Mouse (Mus musculus): Measurements from ENCODE around the gene Secisbp2.

Gene Secisbp2

GRCm38 (mm10) chr13:51679332-51679731 lies 27.8 kb downstream of the Secisbp2 start:
- in situ Hi-C loops (cut with MboI, MseI): no loop called here

- in situ Hi-C loops (cut with MboI, MseI): loop anchor here in 1 of 2 experiments (10.0 kb wide), 1 partner anchor 544 kb away; no protein-coding TSS in a partner anchor
These were observed 29.6 kb downstream of the Secisbp2 start for GRCm38 (mm10) chr13:51681076-51681475.

- in situ Hi-C loops (cut with MboI, MseI): loop anchor here in 1 of 2 experiments (10.0 kb wide), 1 partner anchor 543 kb away; no protein-coding TSS in a partner anchor
These were observed 30.1 kb downstream of the Secisbp2 start for GRCm38 (mm10) chr13:51681634-51682033.

GRCm38 (mm10) chr13:51685290-51685966 lies 33.9 kb downstream of the Secisbp2 start:
- in situ Hi-C loops (cut with MboI, MseI): loop anchor here in 1 of 2 experiments (5.0 to 10.0 kb wide), 2 partner anchors 539 to 782 kb away; no protein-coding TSS in a partner anchor

DNA sequence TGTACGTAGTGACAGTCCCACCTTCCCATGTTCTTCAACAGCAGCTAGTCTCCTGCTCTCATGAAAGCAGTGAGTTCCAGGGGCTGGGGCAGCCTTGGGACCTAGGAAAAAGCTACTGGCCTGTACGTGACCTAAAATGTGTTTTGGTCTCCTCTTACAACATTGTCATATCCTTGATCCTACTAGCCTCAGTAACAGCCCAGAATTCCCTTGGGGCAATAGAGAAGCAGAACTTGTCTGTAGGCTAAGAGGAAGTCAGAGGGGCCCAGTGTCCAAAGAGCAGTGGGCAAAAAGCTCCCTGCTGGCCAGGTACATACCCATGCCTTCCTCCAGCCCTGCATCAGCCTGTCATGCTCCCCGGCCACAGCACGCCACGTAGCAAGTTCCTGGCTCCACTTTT lies 35.5 kb downstream of the Secisbp2 start:
- in situ Hi-C loops (cut with MboI, MseI): loop anchor here in 1 of 2 experiments (5.0 to 10.0 kb wide), 2 partner anchors 538 to 780 kb away; no protein-coding TSS in a partner anchor

DNA sequence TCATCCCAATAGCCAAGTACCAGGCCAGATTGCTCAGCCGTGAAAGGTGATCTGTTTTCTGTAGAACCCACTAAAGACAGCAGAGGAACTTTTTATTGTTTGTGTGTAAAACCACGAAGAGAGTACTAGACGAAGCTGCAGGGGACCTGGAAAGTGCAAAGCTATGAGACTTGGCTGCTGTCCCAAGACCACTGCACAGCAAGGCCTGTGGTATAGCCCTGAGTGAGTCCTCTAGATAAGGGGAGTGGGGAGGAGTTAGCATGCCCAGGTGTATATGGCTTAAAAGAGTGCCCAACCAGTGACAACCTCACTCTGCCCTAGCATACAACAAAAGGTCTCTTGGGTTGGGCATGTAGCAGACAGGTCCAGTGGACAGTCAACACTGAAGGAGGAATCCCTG lies 37.2 kb downstream of the Secisbp2 start:
- in situ Hi-C loops (cut with MboI, MseI): loop anchor here in 1 of 2 experiments (5.0 to 10.0 kb wide), 2 partner anchors 536 to 779 kb away; no protein-coding TSS in a partner anchor

DNA sequence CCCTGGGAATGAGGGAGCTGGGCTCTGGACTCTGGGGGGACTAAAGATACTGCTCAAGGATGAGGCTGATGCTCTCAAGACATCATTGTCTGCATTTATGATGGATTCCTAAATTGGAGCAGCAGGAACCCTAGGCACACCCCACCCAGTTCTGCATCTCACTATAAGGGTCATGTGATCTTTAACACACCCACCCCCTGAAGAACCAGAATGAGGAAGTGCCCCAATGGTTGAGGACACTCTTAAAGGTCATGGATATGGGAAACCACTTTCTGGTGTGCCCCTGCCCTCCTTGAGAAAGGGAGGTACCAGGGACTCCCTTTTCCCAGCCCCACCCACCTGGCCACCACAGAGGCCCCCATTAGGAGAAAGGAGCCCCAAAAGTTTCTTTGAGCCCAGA lies 45.0 kb downstream of the Secisbp2 start:
- in situ Hi-C loops (cut with MboI, MseI): no loop called here

GRCm38 (mm10) chr13:51697455-51697854 lies 46.0 kb downstream of the Secisbp2 start:
- in situ Hi-C loops (cut with MboI, MseI): no loop called here

GRCm38 (mm10) chr13:51697897-51698296 lies 46.4 kb downstream of the Secisbp2 start:
- in situ Hi-C loops (cut with MboI, MseI): no loop called here

- in situ Hi-C loops (cut with MboI, MseI): no loop called here
These were observed 46.8 kb downstream of the Secisbp2 start for GRCm38 (mm10) chr13:51698318-51698717.

- in situ Hi-C loops (cut with MboI, MseI): no loop called here
These were observed 52.4 kb downstream of the Secisbp2 start for GRCm38 (mm10) chr13:51703893-51704292.

GRCm38 (mm10) chr13:51705882-51706854 lies 54.7 kb downstream of the Secisbp2 start:
- in situ Hi-C loops (cut with MboI, MseI): no loop called here

GRCm38 (mm10) chr13:51710738-51711137 lies 59.2 kb downstream of the Secisbp2 start:
- in situ Hi-C loops (cut with MboI, MseI): no loop called here

DNA sequence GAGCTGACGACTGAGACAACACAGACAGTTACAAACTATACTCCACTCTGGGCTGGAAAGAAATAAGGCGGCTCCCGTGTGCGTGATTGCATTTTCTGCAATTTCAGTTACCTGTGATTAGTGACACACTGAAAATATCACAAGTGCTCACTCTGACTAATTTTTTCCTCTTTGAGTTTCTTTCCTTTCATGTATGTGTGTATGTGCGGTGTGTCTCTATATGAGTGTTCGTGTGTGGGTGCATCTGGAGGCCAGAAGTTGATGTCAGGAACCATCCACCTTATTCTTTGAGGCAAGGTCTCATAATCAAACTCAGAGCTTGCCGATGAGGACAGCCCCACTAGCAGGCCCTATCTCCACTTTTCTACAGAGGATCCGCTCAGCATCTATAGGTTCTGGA lies 60.5 kb downstream of the Secisbp2 start:
- in situ Hi-C loops (cut with MboI, MseI): no loop called here

DNA sequence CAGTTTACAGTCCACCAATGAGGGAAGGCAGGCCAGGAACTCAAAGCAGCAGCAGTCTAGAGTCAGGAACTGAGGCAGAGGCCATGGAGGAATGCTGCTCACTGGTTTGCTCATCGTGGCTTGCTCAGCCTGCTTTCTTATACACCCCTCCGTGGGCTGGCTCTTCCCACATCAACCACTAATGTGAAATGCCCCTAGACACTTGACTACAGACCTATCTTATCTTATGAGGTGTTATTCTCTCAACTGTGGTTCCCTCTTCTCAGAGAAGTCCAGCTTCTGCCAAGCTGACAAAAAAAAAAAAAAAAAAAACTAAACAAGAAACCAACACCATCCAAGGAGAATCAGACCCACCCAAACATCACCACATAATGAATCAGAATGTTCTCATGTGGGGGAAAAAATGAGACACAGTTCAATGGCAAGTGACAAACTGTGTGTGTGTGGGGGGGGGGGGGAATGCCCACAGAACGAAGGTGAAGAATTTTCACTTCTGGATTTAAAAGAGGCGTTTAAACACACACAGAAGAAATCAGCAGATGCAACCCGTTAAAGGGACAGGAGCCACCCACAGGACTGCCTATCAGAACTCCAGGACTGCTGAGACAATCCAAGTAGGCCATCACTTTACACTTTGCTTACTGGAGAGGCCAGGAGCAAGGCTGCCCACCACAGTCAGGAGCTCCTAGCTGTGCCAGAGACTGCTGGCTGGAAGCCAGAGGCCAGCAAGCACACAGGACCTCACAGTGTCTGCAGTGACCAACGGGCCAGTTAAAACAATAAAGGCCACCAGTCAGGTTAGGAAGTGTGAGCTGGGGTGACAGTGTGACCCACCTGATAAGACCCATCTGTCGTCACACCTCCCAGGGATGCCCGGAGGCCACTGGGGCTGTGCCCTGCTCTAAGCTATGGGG lies 65.1 kb downstream of the Secisbp2 start:
- in situ Hi-C loops (cut with MboI, MseI): no loop called here

DNA sequence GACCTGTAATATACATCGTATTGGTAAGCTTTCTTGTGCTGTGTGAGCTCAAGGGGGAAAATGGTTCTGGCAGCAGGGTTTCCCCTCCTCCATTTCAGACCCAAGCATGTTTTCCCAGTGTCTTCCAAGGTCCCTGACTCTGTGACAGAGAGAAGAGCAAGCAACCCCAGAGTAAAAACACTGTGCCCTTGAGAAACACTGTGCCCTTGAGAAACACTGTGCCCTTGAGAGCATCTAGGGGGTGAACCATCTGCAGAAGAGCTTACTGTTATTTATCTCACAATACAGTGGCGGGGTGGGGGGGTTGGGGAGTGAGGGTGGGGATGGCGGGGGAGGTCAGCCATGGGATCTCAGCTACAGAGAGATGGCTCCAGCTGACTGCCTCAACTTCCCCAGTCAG lies 67.8 kb downstream of the Secisbp2 start:
- in situ Hi-C loops (cut with MboI, MseI): no loop called here

DNA sequence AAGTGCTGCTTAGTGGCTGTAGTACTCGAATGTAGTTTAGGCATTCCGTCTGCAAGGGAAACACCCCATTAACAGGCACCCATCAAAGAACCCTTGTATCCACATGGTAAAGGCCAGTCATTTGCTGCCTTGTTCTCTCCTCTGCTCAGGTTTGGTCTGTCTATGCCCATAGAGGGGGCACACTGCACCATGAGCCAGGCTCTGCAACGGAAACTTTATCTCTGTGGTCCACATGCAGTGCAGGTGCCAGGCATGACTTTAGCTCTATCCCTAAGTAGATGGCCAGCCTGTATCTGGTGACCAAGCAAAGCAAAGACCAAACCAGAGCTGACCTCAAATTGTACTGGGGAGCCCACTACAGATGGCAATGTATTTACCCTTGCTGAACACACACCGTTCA lies 69.1 kb downstream of the Secisbp2 start:
- in situ Hi-C loops (cut with MboI, MseI): no loop called here

DNA sequence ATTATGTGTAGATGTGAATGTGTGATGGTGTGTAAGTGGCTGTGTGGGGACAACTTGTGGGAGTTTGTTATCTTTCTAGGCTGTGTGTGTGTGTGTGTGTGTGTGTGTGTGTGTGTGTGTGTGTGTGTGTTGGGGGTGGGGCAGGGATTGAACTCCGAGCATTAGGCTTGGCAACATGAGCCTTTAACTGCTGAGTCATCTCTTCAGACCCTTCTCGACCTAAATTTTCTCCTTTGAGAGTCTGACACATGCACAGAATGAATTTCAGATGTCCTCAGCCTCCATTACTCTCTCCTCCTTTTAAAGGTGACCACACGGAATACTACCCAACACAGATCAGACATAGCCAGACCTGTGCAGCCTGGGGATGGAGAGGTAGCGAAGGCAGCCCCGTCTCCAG lies 71.6 kb downstream of the Secisbp2 start:
- in situ Hi-C loops (cut with MboI, MseI): no loop called here

GRCm38 (mm10) chr13:51724566-51724965 lies 73.1 kb downstream of the Secisbp2 start:
- in situ Hi-C loops (cut with MboI, MseI): no loop called here

- in situ Hi-C loops (cut with MboI, MseI): no loop called here
These were observed 73.9 kb downstream of the Secisbp2 start for GRCm38 (mm10) chr13:51725446-51725845.

DNA sequence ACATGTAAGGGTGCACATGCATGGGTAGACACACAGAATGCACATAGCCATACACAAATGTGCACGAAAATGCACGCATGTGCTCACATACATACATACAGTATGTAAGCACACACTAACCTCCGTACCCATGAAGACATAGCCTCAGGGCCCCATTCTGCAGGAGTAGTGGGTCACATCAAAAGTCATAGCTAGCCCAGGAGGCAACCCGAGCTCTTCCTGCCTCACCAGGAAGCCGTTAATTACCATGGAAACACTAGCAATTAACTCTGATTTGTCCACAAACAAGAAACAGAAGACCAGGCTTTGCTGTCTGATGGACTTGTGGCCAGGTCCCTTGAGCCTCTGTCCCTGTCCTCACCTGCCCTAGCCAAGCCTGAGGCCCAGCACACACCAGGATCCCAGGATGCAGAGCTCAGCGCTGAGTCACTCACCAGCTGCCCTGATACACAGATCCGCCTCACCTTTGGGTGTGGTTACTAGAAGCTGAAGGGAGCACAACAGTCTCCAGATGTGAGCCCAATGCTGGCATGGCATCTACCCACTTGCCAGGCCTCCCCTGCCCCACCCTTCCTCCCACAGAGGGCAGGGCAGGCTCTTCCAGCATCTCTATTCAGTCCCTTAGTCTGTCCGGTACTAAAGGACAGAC lies 74.6 kb downstream of the Secisbp2 start:
- in situ Hi-C loops (cut with MboI, MseI): no loop called here
